Mouse (Mus musculus) myocyte (in vitro differentiated cells): ENCODE measurements around the gene Ankub1.

Source experiments
- CEBPB ChIP-seq: IDR thresholded peaks from 2 replicates; pipeline ENCODE4 v1.6.1; 2011; ENCODE audit warnings: mild to moderate bottlenecking, moderate library complexity; ENCODE audit not compliant: poor library complexity, insufficient read depth, severe bottlenecking
- E2F4 ChIP-seq: IDR thresholded peaks from one replicate; pipeline ENCODE4 v1.6.1; 2011; ENCODE audit warnings: mild to moderate bottlenecking, control low read depth, moderate library complexity; ENCODE audit not compliant: insufficient read depth
- MAX ChIP-seq: IDR thresholded peaks from one replicate; pipeline ENCODE4 v1.6.1; 2011; ENCODE audit warnings: low read depth, mild to moderate bottlenecking, control low read depth
- MYOG ChIP-seq, 3 experiments: IDR thresholded peaks; one replicate each; pipeline ENCODE4 v1.6.1; 2011; ENCODE audit warnings: control low read depth in 2 of 3, low read depth in 2 of 3, mild to moderate bottlenecking in 2 of 3; ENCODE audit not compliant: insufficient read length in 2 of 3, control insufficient read depth in 1 of 3, insufficient read depth in 1 of 3
- POLR2A ChIP-seq: IDR thresholded peaks from one replicate; pipeline ENCODE4 v1.6.1; 2011; ENCODE audit warnings: low read depth, mild to moderate bottlenecking, control low read depth, moderate library complexity; ENCODE audit not compliant: insufficient read length
- TCF12 ChIP-seq: IDR thresholded peaks from one replicate; pipeline ENCODE4 v1.6.1; 2011; ENCODE audit warnings: mild to moderate bottlenecking, control low read depth; ENCODE audit not compliant: poor library complexity, insufficient read depth, severe bottlenecking

GRCm38 (mm10) chr3:57626954-57627513 lies 65.6 kb downstream of the Ankub1 start:
- TF ChIP-seq POLR2A (no peak), MAX (no peak), TCF12 (no peak), E2F4 (no peak), CEBPB (no peak), MYOG (IDR thresholded peaks at IDR 0.05; ENCODE audit: control insufficient read depth in 1 of 3, insufficient read depth in 1 of 3, insufficient read length in 2 of 3, low read depth in 2 of 3) (no peak)
